Mouse (Mus musculus) naive thymus-derived CD4-positive, alpha-beta T cell, adult 5 months (primary cell): Measurements from ENCODE around the gene Cldn12. TPM values are rescaled to one million over a fixed set of nuclear protein-coding genes. Genes with fewer than 3 reads are reported as not detected.

ENCODE experiments used
- polyA plus RNA-seq: library from polyadenylated mRNA; unstranded; fragments of 100-300 nt; shearing (Covaris generic); gene quantifications from one replicate; pipeline ENCODE4 v1.2.1, GENCODE M21; 2017

Cldn12 gene
- polyA plus RNA-seq = 0.71 TPM

DNA sequence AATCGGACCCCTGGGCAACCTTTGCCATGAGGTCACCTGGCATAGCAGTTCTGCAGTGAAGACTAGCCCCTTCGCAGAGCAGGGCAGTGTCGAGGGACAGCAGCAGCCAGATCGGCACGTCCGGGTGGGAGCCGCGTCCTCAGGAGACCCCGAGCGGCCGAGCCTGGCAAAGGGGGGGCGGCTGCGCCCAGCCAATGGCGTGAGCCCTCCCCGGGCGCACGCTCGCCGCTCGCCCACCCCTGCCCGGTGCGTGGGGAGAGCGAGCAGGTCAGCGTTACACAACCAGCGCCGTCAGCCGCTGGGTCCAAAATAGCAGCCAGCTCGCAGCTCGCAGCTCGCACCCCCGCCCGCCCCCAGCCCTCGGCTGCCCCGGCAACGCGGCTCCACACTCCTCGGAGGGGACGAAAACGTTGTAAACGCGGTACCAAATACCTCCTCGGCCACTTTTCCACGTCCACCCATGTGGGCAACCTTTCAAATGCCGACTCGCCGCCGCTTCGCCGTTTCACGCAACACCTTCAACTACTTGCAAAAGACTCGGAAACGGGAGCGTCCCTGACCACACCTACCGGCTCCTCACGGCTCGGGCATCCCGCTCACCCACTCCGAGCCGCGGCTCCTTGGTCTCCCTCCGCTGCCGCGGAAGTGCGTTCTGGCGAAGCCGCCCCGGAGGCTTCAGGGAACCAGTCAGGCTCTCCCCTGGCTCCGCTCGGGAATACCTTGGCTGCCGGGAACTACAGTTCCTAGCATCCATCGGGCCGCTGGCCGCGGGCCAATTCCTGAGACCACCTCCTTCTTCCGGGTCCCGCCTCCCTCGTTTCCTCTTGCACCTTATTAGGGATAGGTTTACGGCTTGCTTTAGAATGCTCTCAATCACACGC is at the start of gene Cldn12:
Gene Cldn12, minus strand, starts transcription at position 763 of the 881 bp plus-strand sequence.

DNA sequence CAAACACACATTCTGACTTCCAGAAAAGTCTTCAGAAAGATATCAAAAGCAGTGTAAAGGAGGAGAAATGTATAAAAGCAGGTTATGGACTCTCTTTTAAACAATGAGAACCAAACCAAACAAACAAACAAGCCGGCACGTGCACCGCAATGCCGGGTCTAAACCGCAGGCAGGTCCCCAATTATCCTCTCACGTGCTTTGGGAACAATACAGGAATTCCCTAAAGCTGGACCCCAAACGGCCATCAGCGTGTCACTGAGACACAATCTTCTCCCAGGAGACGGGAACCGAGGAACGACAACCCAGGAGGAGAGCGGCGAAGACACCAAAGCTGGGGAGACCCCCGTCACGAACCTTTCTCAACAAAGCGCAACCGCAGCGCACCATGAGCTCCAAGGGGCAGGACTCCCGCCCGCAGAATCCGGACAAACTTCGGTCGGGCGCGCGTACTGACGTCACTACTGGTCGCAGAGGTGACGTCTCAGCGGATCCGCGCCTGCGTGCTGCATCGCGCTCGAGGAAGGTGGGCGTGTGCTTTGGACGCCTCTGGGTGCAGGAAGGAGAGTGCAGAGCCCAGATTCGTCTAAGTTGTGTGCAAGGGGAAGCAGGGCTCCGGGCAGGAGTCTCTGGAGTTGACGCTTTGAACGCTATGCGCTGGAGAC is 44.5 kb upstream of the Cldn12 start, which contains the start of gene Gtpbp10:
Gene Gtpbp10, minus strand, starts transcription at position 460 of the 662 bp plus-strand sequence.

DNA sequence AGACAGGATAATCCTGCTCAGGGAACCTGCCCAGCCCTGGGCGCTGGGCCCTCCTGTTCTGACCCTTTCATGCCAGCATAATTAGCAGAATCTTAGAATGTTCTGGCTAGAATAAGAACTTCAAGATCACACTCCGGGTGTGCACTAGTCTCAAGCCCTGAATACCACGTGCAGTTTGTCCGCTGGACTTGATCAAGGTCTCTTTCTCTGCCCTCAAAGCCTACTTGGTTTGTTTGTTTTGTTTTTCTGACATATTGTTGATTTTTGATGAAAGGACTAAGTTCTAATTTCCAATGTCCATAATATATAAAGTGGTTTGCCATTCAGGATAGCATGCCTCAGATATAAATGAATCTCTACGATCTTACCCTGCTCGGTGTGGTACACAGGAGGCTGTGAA is 35.7 kb downstream of the Cldn12 start, which contains the start of gene 1700015F17Rik:
Gene 1700015F17Rik, minus strand, starts transcription at position 101 of the 400 bp plus-strand sequence.

Other genes with a start within 250 kb of the Cldn12 start
- 0.37 TPM for gene Cdk14, start 94.6 kb downstream of the Cldn12 start, polyA plus RNA-seq
- not detected for gene 1700015F17Rik, start 35.8 kb downstream of the Cldn12 start, polyA plus RNA-seq
- gene Gtpbp10, start 44.6 kb upstream of the Cldn12 start, polyA plus RNA-seq = 6.9 TPM
- not detected for gene Gm8773, start 58.8 kb upstream of the Cldn12 start, polyA plus RNA-seq
- gene Cfap69, start 149.3 kb upstream of the Cldn12 start, polyA plus RNA-seq = not detected
- gene Steap2, start 179.6 kb upstream of the Cldn12 start, polyA plus RNA-seq = 0.06 TPM
- gene Steap1, start 234.4 kb upstream of the Cldn12 start, polyA plus RNA-seq = not detected